Mouse (Mus musculus): ENCODE data around the gene Clcc1. TPM values are rescaled to one million over a fixed set of nuclear protein-coding genes. Genes with fewer than 3 reads are reported as not detected.

The Clcc1 gene
- polyA plus RNA-seq, 1 experiment = 21.4 TPM

DNA sequence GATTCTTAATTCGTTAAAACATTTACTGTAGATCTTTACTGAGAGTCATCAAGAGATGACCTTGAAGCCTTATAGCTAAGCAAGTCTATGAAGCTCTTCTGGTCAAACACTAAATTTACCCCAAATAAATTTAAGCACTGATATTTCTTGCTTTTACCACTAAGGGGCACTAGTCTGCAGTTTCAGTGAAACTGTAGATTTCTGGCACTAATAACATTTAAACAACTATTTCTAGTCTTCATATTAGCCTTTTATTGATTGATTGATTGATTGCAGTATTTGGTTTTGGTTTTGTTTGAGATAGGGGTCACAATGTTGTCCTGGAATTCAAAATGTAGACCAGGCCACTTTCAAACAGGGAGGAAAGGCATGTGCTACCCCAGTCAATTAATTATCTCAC, 47.5 kb downstream of the Clcc1 start:
- no peak for DNase-seq (ENCODE audit: low read depth in 1 of 2, low spot score in 2 of 2)
- WGBS = 83% methylated on average over 1 of the region's 1 CpGs
- Histone ChIP-seq H3K27me3 (ENCODE audit: control insufficient read depth, insufficient read depth, low read length) (no peaks in the 10 kb centered on the region; the same call in 1 of the 2 replicates), H3K4me3 (ENCODE audit: extremely low read depth, insufficient read depth, insufficient read length) (no peak overlapping the region), H3K27ac (ENCODE audit: insufficient read depth, low read length) (no peak overlapping the region), H3K4me1 (ENCODE audit: control insufficient read depth, insufficient read depth, insufficient read length) (no peaks in the 10 kb centered on the region), H3K36me3 (ENCODE audit: control insufficient read depth, insufficient read depth, low read length) (0 out of 2 replicates have a peak, but pooled peaks cover 1% of the 10 kb centered on the region)
- TF ChIP-seq CTCF (IDR thresholded peaks at IDR 0.05; ENCODE audit: extremely low read depth, insufficient read depth, insufficient read length, insufficient replicate concordance) (no peak), POLR2A (IDR thresholded peaks at IDR 0.05; ENCODE audit: low read depth, low read length) (no peak)

DNA sequence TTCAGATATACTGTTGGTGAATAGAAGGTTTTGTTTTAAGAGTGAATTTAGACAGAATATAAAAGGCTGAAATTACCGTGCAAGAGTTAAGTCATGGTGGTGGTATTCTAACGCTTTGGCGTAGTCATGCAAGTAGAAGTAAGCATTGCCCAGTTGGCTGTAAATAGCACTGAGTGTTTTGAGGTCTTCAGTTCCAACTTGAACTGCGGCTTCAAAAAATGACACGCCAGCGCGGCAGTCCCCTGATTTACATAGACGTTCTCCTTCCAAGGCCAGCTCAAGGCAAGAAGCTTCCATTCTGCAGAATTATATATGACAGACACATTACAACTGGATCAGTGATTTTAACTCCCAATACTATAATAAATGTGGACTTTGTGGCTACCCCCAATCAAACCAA, 49.1 kb downstream of the Clcc1 start:
- no peak overlapping the region for H3K4me3 ChIP-seq (ENCODE audit: extremely low read depth, insufficient read depth, insufficient read length)
- H3K4me1 ChIP-seq (ENCODE audit: control insufficient read depth, insufficient read depth, insufficient read length) = no peaks in the 10 kb centered on the region
- no peak for DNase-seq (ENCODE audit: low read depth in 1 of 2, low spot score in 2 of 2)
- no peaks in the 10 kb centered on the region; the same call in 1 of the 2 replicates for H3K27me3 ChIP-seq (ENCODE audit: control insufficient read depth, insufficient read depth, low read length)
- TF ChIP-seq CTCF (IDR thresholded peaks at IDR 0.05; ENCODE audit: extremely low read depth, insufficient read depth, insufficient read length, insufficient replicate concordance) = no peak
- TF ChIP-seq POLR2A (IDR thresholded peaks at IDR 0.05; ENCODE audit: low read depth, low read length) = no peak
- 0 out of 2 replicates have a peak, but pooled peaks cover 1% of the 10 kb centered on the region for H3K36me3 ChIP-seq (ENCODE audit: control insufficient read depth, insufficient read depth, low read length)
- 96% methylated on average over 8 of the region's 8 CpGs for WGBS
- H3K27ac ChIP-seq (ENCODE audit: insufficient read depth, low read length) = no peak overlapping the region

DNA sequence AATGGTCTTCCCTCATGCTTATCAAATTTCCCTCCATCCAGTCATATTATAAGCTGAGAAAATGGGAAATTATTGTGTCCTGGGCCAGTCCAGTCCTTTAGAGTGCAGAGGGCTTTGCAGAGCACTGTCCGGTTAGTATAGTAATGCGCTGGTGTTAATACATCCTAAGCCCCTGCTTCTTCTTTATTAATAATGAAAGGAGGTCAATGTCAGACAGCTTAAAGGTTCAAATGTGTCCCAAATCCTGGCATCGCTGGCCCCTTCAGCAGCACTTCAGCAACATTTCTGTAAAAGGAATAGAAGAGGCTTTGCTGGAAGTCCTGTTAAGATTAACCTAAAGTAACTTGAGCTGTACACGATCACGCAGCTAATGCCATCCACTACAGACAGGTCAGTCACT, 57.6 kb downstream of the Clcc1 start:
- TF ChIP-seq CTCF (IDR thresholded peaks at IDR 0.05; ENCODE audit: extremely low read depth, insufficient read depth, insufficient read length, insufficient replicate concordance) (no peak), POLR2A (IDR thresholded peaks at IDR 0.05; ENCODE audit: low read depth, low read length) (no peak)
- no peak for DNase-seq (ENCODE audit: low read depth in 1 of 2, low spot score in 2 of 2)
- H3K36me3 ChIP-seq (ENCODE audit: control insufficient read depth, insufficient read depth, low read length) = no peaks in the 10 kb centered on the region
- H3K27me3 ChIP-seq (ENCODE audit: control insufficient read depth, insufficient read depth, low read length) = no peaks in the 10 kb centered on the region
- no peaks in the 10 kb centered on the region for H3K4me1 ChIP-seq (ENCODE audit: control insufficient read depth, insufficient read depth, insufficient read length)
- 98% methylated on average over 5 of the region's 5 CpGs for WGBS
- H3K4me3 ChIP-seq (ENCODE audit: extremely low read depth, insufficient read depth, insufficient read length) = no peak overlapping the region
- H3K27ac ChIP-seq (ENCODE audit: insufficient read depth, low read length) = no peak overlapping the region

DNA sequence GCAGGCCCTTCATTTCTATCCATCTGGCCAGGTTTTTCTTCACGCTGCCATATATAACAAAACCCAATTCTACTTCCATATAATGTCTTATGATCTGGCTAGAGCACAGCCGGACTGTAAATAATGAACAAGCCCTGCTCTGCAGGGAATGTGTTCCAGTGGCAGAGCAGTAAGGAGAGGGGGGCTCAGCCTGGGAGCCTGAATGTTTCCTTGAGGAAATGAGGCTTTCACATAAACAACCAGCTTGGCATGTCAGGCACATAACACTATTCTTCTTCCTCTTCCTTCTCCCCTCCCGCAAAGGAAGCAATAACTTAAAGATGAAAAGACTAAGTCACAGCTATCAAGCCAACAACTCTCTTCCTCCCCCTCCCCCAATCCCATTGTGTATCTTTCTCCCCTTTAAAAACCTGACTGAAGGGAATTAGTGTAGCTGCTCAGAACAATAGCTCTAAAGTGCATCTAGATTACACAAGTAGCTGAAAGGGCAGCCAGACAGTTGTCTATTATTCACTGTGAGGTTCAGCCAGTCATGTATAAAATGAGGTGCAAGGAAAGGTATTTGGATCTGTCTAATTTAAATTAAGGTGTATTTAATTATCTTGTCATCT, 59.5 kb downstream of the Clcc1 start:
- H3K27ac ChIP-seq (ENCODE audit: insufficient read depth, low read length) = peak overlapping the region; percentile 33; the same call in 1 of the 2 replicates

DNA sequence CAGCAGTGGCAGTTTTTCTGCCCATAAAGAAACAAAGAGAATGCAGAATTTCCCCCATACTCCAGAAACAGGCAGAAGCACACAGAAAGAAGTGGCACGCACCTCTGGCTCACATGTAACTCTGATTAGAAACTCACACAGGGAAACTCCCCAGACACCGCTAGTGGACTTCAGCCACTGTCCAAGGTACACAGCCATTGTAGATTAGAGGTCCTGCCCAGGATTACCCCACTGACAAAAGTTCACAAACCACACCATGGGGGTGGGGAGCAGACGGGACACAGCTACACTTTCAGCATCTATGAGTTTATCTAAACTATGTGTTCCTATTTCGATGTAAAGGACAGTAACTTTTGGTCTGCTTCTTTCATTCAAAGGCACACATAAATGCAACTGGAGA, 61.1 kb downstream of the Clcc1 start:
- H3K4me3 ChIP-seq (ENCODE audit: extremely low read depth, insufficient read depth, insufficient read length) = no peak overlapping the region
- no peaks in the 10 kb centered on the region for H3K27me3 ChIP-seq (ENCODE audit: control insufficient read depth, insufficient read depth, low read length)
- TF ChIP-seq POLR2A (IDR thresholded peaks at IDR 0.05; ENCODE audit: low read depth, low read length) (no peak), CTCF (IDR thresholded peaks at IDR 0.05; ENCODE audit: extremely low read depth, insufficient read depth, insufficient read length, insufficient replicate concordance) (no peak)
- no peak overlapping the region for H3K27ac ChIP-seq (ENCODE audit: insufficient read depth, low read length)
- H3K36me3 ChIP-seq (ENCODE audit: control insufficient read depth, insufficient read depth, low read length) = no peaks in the 10 kb centered on the region
- peaks cover 3% of the 10 kb centered on the region; the same call in 1 of the 2 replicates for H3K4me1 ChIP-seq (ENCODE audit: control insufficient read depth, insufficient read depth, insufficient read length)
- WGBS = 92% methylated on average over 4 of the region's 4 CpGs
- no peak for DNase-seq (ENCODE audit: low read depth in 1 of 2, low spot score in 2 of 2)

More for the DNA sequence above, 59.5 kb downstream of the Clcc1 start:
- H3K4me1 ChIP-seq (ENCODE audit: control insufficient read depth, insufficient read depth, insufficient read length) = peaks cover 3% of the 10 kb centered on the region; the same call in 1 of the 2 replicates
- DNase-seq (ENCODE audit: low read depth in 1 of 2, low spot score in 2 of 2) = no peak
- H3K4me3 ChIP-seq (ENCODE audit: extremely low read depth, insufficient read depth, insufficient read length) = no peak overlapping the region
- H3K36me3 ChIP-seq (ENCODE audit: control insufficient read depth, insufficient read depth, low read length) = no peaks in the 10 kb centered on the region
- no peaks in the 10 kb centered on the region for H3K27me3 ChIP-seq (ENCODE audit: control insufficient read depth, insufficient read depth, low read length)
- TF ChIP-seq CTCF (IDR thresholded peaks at IDR 0.05; ENCODE audit: extremely low read depth, insufficient read depth, insufficient read length, insufficient replicate concordance) (no peak), POLR2A (IDR thresholded peaks at IDR 0.05; ENCODE audit: low read depth, low read length) (no peak)
- WGBS = 42% methylated on average over 3 of the region's 3 CpGs

DNA sequence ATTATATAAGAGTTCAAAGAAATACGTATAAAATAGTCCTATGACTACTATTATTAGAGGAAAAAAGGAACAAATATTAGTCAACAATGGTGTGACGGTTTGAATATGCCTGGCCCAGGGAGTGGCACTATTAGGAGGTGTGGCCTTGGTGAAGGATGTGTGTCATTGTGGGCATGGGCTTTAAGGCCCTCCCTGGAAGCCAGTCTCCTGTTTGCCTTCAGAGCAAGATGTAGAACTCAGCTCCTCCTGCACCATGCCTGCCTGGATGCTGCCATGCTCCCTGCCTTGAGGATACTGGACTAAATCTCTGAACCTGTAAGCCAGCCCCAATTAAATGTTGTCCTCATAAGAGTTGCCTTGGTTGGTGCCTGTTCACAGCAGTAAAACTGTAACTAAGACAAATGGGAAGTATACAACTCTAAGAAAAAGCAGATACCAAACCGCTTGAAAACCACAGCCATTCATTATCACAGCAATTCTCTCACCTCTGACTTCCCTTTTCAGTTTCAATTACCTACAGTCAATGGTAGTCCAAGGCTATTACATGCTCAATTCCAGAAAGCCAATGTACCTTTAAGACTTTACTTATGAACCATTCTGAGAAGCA, 64.3 kb downstream of the Clcc1 start:
- TF ChIP-seq POLR2A (IDR thresholded peaks at IDR 0.05; ENCODE audit: low read depth, low read length) (no peak), CTCF (IDR thresholded peaks at IDR 0.05; ENCODE audit: extremely low read depth, insufficient read depth, insufficient read length, insufficient replicate concordance) (no peak)
- Histone ChIP-seq H3K27me3 (ENCODE audit: control insufficient read depth, insufficient read depth, low read length) (peaks cover 9% of the 10 kb centered on the region), H3K4me1 (ENCODE audit: control insufficient read depth, insufficient read depth, insufficient read length) (peaks cover 3% of the 10 kb centered on the region; the same call in 1 of the 2 replicates), H3K4me3 (ENCODE audit: extremely low read depth, insufficient read depth, insufficient read length) (no peak overlapping the region), H3K36me3 (ENCODE audit: control insufficient read depth, insufficient read depth, low read length) (no peaks in the 10 kb centered on the region), H3K27ac (ENCODE audit: insufficient read depth, low read length) (no peak overlapping the region)
- WGBS = 45% methylated on average over 3 of the region's 3 CpGs
- peak in 1 of 2 experiments; percentile 29 for DNase-seq (ENCODE audit: low read depth in 1 of 2, low spot score in 2 of 2)

DNA sequence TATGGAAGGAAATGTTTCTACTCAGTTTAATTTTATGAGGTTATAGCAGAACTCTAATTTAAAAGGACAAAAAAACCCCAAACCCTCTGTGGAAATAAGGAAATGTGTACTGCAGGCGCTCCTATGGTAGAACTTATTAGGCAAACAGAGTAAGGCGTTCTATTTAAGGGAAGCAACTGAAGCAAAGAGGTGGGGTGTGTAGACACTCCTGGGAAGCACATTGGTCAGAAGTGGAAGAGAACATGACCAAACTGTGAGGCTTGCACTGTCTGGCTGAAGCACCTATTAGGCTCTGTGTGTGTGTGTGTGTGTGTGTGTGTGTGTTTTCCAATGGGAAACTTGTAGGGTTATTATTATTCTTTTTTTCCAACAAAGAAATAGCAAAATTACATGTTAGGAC, 65.6 kb downstream of the Clcc1 start:
- Histone ChIP-seq H3K27me3 (ENCODE audit: control insufficient read depth, insufficient read depth, low read length) (peaks cover 9% of the 10 kb centered on the region), H3K27ac (ENCODE audit: insufficient read depth, low read length) (no peak overlapping the region), H3K36me3 (ENCODE audit: control insufficient read depth, insufficient read depth, low read length) (no peaks in the 10 kb centered on the region), H3K4me1 (ENCODE audit: control insufficient read depth, insufficient read depth, insufficient read length) (peaks cover 3% of the 10 kb centered on the region; the same call in 1 of the 2 replicates), H3K4me3 (ENCODE audit: extremely low read depth, insufficient read depth, insufficient read length) (no peak overlapping the region)
- TF ChIP-seq POLR2A (IDR thresholded peaks at IDR 0.05; ENCODE audit: low read depth, low read length) = no peak
- TF ChIP-seq CTCF (IDR thresholded peaks at IDR 0.05; ENCODE audit: extremely low read depth, insufficient read depth, insufficient read length, insufficient replicate concordance) = no peak
- WGBS = 75% methylated on average over 2 of the region's 2 CpGs
- no peak for DNase-seq (ENCODE audit: low read depth in 1 of 2, low spot score in 2 of 2)
